Mouse (Mus musculus): ENCODE measurements at regions not wholly inside any gene's neighbourhood (a gene's known extent, or its start where the extent isn't known, plus 50 kb on each side); places are given as distances from the start of the nearest gene placed in this dataset.

- TF ChIP-seq CHD2 (IDR thresholded peaks at IDR 0.05; ENCODE audit: low read depth, low read length) (no peak), ZC3H11A (IDR thresholded peaks at IDR 0.05; ENCODE audit: borderline replicate concordance, low read depth, low read length) (no peak), MAFK (IDR thresholded peaks at IDR 0.05; ENCODE audit: insufficient read depth, low read depth, low read length) (no peak), HCFC1 (IDR thresholded peaks at IDR 0.05; ENCODE audit: borderline replicate concordance, insufficient read depth, low read length) (no peak)
Measured at GRCm38 (mm10) chr11:63507387-63507786, 378.6 kb downstream of the Pmp22 start.

Data from ES-E14 (cell line).